Mouse (Mus musculus) frontal cortex, adult (tissue): ENCODE data around the gene Capns2.
"Not testable (repeated sequence)": the region's sequence is repeated elsewhere in the genome, so short reads cannot be mapped to it uniquely, and the experiment has no call there.

Source experiments
- ATAC-seq: cut with Nextera tagmentation; 2 replicates; pipeline ENCODE4 v1.9.2; 2017; ENCODE audit warnings: mild to moderate bottlenecking, moderate library complexity, mixed read lengths; ENCODE audit not compliant: low TSS enrichment

Gene Capns2

GRCm38 (mm10) chr8:92901107-92901506 lies at the start of gene Capns2:
Capns2 (plus strand) TSS chr8:92901407.
- ATAC-seq = no peak

GRCm38 (mm10) chr8:92853188-92853983 lies 47.8 kb upstream of the Capns2 start:
- ATAC-seq = no peak

- 0 out of 2 replicates have a peak, but pooled peaks have one; percentile 5 for ATAC-seq
Observed at GRCm38 (mm10) chr8:92854673-92855072, 46.5 kb upstream of the Capns2 start.

- ATAC-seq = peak; percentile 91
Observed at GRCm38 (mm10) chr8:92855171-92855894, 45.9 kb upstream of the Capns2 start, which contains the start of gene Lpcat2. Lpcat2 (plus strand) TSS chr8:92855339.

- no peak for ATAC-seq
Observed at GRCm38 (mm10) chr8:92856273-92856986, 44.8 kb upstream of the Capns2 start.

GRCm38 (mm10) chr8:92858475-92859182 lies 42.6 kb upstream of the Capns2 start:
- no peak for ATAC-seq

GRCm38 (mm10) chr8:92861977-92862376 lies 39.2 kb upstream of the Capns2 start:
- no peak for ATAC-seq

- no peak for ATAC-seq
Observed at GRCm38 (mm10) chr8:92870281-92870680, 30.9 kb upstream of the Capns2 start.

GRCm38 (mm10) chr8:92872063-92872759 lies 29.0 kb upstream of the Capns2 start:
- ATAC-seq = peak; percentile 44; the same call in 1 of the 2 replicates

GRCm38 (mm10) chr8:92875795-92876194 lies 25.4 kb upstream of the Capns2 start:
- ATAC-seq = no peak

- ATAC-seq = no peak
Observed at GRCm38 (mm10) chr8:92881247-92881646, 20.0 kb upstream of the Capns2 start.

- no peak for ATAC-seq
Observed at GRCm38 (mm10) chr8:92883771-92884170, 17.4 kb upstream of the Capns2 start.

- not testable (repeated sequence) for ATAC-seq
Observed at GRCm38 (mm10) chr8:92892216-92892615, 9.0 kb upstream of the Capns2 start.

GRCm38 (mm10) chr8:92893870-92894269 lies 7.3 kb upstream of the Capns2 start:
- ATAC-seq = no peak

GRCm38 (mm10) chr8:92895053-92895452 lies 6.2 kb upstream of the Capns2 start:
- no peak for ATAC-seq

GRCm38 (mm10) chr8:92896056-92896455 lies 5.2 kb upstream of the Capns2 start:
- no peak for ATAC-seq

- ATAC-seq = no peak
Observed at GRCm38 (mm10) chr8:92896611-92897010, 4.6 kb upstream of the Capns2 start.

GRCm38 (mm10) chr8:92897794-92898193 lies 3.4 kb upstream of the Capns2 start:
- no peak for ATAC-seq

GRCm38 (mm10) chr8:92899590-92899989 lies 1.6 kb upstream of the Capns2 start:
- peak; percentile 62 for ATAC-seq

GRCm38 (mm10) chr8:92902981-92903380 lies 1.8 kb downstream of the Capns2 start:
- no peak for ATAC-seq
